Mouse (Mus musculus) splenic B cell, adult 2 months (primary cell): ENCODE measurements around the gene Fosb.
"Not testable (repeated sequence)": the region's sequence is repeated elsewhere in the genome, so short reads cannot be mapped to it uniquely, and the experiment has no call there.

Experiments
- DNase-seq: peaks from one replicate; pipeline ENCODE4 v3.0.0-alpha.2; 2011; ENCODE audit warnings: low read depth, low spot score
- H3K27me3 ChIP-seq: 2 replicates; pipeline ENCODE4 v1.6.1; 2012; ENCODE audit warnings: mild to moderate bottlenecking, low read length, moderate library complexity, mixed read lengths; ENCODE audit not compliant: control insufficient read depth, poor library complexity, insufficient read depth, severe bottlenecking
- H3K36me3 ChIP-seq: 2 replicates; pipeline ENCODE4 v1.6.1; 2012; ENCODE audit warnings: mild to moderate bottlenecking, low read length, moderate library complexity, mixed read lengths; ENCODE audit not compliant: control insufficient read depth, poor library complexity, insufficient read depth, severe bottlenecking

Fosb gene

GRCm38 (mm10) chr7:19290969-19291596, 18.8 kb downstream of the Fosb start:
- no peaks in the 10 kb centered on the region; the same call in 1 of the 2 replicates for H3K27me3 ChIP-seq
- no peak for DNase-seq
- H3K36me3 ChIP-seq: no peaks in the 10 kb centered on the region

- peak; percentile 81 for DNase-seq
- H3K27me3 ChIP-seq: no peaks in the 10 kb centered on the region
Observed at GRCm38 (mm10) chr7:19284763-19285162, 25.1 kb downstream of the Fosb start.

GRCm38 (mm10) chr7:19283406-19283804, 26.4 kb downstream of the Fosb start:
- H3K27me3 ChIP-seq: no peaks in the 10 kb centered on the region
- no peak for DNase-seq
- H3K36me3 ChIP-seq: no peaks in the 10 kb centered on the region

More at GRCm38 (mm10) chr7:19284763-19285162, 25.1 kb downstream of the Fosb start:
- H3K36me3 ChIP-seq: no peaks in the 10 kb centered on the region

- H3K27me3 ChIP-seq: no peaks in the 10 kb centered on the region
- H3K36me3 ChIP-seq: no peaks in the 10 kb centered on the region
- DNase-seq: peak; percentile 59
Observed at GRCm38 (mm10) chr7:19282791-19283405, 27.0 kb downstream of the Fosb start.

- Histone ChIP-seq H3K36me3 (no peaks in the 10 kb centered on the region), H3K27me3 (no peaks in the 10 kb centered on the region)
- DNase-seq: peak; percentile 78
Observed at GRCm38 (mm10) chr7:19282385-19282784, 27.5 kb downstream of the Fosb start, which contains the start of gene Rtn2. Gene Rtn2 (plus strand): TSS chr7:19282624.

GRCm38 (mm10) chr7:19281680-19282304, 28.1 kb downstream of the Fosb start:
- not testable (repeated sequence) for H3K36me3 ChIP-seq, H3K27me3 ChIP-seq
- peak; percentile 80 for DNase-seq

GRCm38 (mm10) chr7:19279581-19280114, 30.2 kb downstream of the Fosb start, which contains the start of gene Ppm1n:
Gene Ppm1n (minus strand): TSS chr7:19280064.
- H3K27me3 ChIP-seq: no peaks in the 10 kb centered on the region
- H3K36me3 ChIP-seq: no peaks in the 10 kb centered on the region
- DNase-seq: no peak

GRCm38 (mm10) chr7:19279052-19279451, 30.8 kb downstream of the Fosb start:
- no peaks in the 10 kb centered on the region for H3K36me3 ChIP-seq
- no peak for DNase-seq
- no peaks in the 10 kb centered on the region for H3K27me3 ChIP-seq

- H3K36me3 ChIP-seq: no peaks in the 10 kb centered on the region
- no peaks in the 10 kb centered on the region for H3K27me3 ChIP-seq
- DNase-seq: peak; percentile 58
Observed at GRCm38 (mm10) chr7:19276253-19276652, 33.6 kb downstream of the Fosb start.

GRCm38 (mm10) chr7:19272173-19272764, 37.6 kb downstream of the Fosb start:
- H3K27me3 ChIP-seq: no peaks in the 10 kb centered on the region
- no peaks in the 10 kb centered on the region for H3K36me3 ChIP-seq
- peak; percentile 92 for DNase-seq

GRCm38 (mm10) chr7:19271238-19272172, 38.3 kb downstream of the Fosb start, which contains the start of gene Vasp:
Gene Vasp (minus strand): TSS chr7:19271817.
- Histone ChIP-seq H3K27me3 (no peaks in the 10 kb centered on the region), H3K36me3 (0 out of 2 replicates have a peak, but pooled peaks cover 3% of the 10 kb centered on the region)
- DNase-seq: peak; percentile 89

- Histone ChIP-seq H3K27me3 (no peaks in the 10 kb centered on the region), H3K36me3 (0 out of 2 replicates have a peak, but pooled peaks cover 3% of the 10 kb centered on the region)
- DNase-seq: peak; percentile 42
Observed at GRCm38 (mm10) chr7:19270509-19271237, 39.2 kb downstream of the Fosb start.

GRCm38 (mm10) chr7:19269721-19270441, 40.0 kb downstream of the Fosb start:
- H3K27me3 ChIP-seq: no peaks in the 10 kb centered on the region
- H3K36me3 ChIP-seq: peaks cover 3% of the 10 kb centered on the region; the same call in 1 of the 2 replicates
- DNase-seq: peak; percentile 64
